Comparison of ENCODE assay signal across 27 mouse cellular contexts in the genomic region with DNA sequence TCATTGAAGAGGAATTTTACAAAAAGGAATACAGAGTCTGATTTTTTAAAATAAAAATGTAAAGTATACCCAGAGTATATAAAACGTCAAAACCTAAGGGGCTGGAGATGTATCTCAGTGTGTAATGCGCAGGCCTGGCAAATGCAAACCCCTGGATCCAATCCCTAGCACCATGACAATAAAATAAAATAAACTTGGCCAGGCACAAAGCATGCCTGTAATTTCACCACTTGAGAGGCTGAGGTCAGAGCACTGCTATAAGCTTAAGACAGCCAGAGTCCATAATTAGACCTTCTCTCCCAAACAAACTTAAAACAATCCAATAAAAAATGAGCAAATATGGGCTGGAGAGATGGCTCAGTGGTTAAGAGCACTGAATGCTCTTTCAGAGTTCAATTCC. TPM values are rescaled to one million over a fixed set of nuclear protein-coding genes. Genes with fewer than 3 reads are reported as not detected.
DNase-seq lines count a peak whose midpoint lies in the region; ATAC-seq and TF ChIP-seq lines count a peak whose summit lies in the region.
"Had no signal": no experiment of that assay in that cellular context is flagged by ENCODE, and none has a peak within 500 bp of the region (broad histone marks: within the 10 kb centered on the region; RNA-seq: fewer than 3 reads in every experiment).

No protein-coding gene starts in this region.

- H3K27ac ChIP-seq in lung, embryonic 16.5 days (ENCODE audit: low read length): no peak overlapping the region
- no peak overlapping the region for H3K27ac ChIP-seq in lung, postnatal 0 days (ENCODE audit: low read length)

- H3K9ac ChIP-seq in lung, embryonic 16.5 days (ENCODE audit: low read length): no peak overlapping the region
- no peak overlapping the region for H3K9ac ChIP-seq in lung, postnatal 0 days (replicated peaks; ENCODE audit: low read depth)

- DNase-seq in heart, adult 11 months: peak; percentile 36
- DNase-seq in heart, postnatal 36 days: no peak
- DNase-seq in lung, postnatal 10 days: no peak
- DNase-seq in lung, postnatal 0 days (ENCODE audit: low spot score): peak; percentile 38
- no peak for DNase-seq in lung, postnatal 4 days
- DNase-seq: adrenal gland, adult 2 months; adrenal gland, adult 8-10 months; adrenal gland, postnatal 10 days; adrenal gland, postnatal 14 days; adrenal gland, postnatal 25 days; adrenal gland, postnatal 36 days; B cell, adult 2 months; cerebellum, adult 11 months; cerebellum, adult 11-12 months; cerebellum, adult 18-20 months had no signal

- H3K4me1 ChIP-seq in lung, embryonic 16.5 days (replicated peaks; ENCODE audit: control insufficient read depth, insufficient read depth, low read length): no peaks in the 10 kb centered on the region
- H3K4me1 ChIP-seq in lung, postnatal 0 days (ENCODE audit: insufficient read depth, low read depth, low read length): no peaks in the 10 kb centered on the region

- 74% methylated on average over 2 of the region's 2 CpGs for WGBS in lung, embryonic 16.5 days
- 73% methylated on average over 2 of the region's 2 CpGs for WGBS in lung, postnatal 0 days

- intact Hi-C loops in heart, postnatal 36 days (cut with DNase I): no loop called here

- H3K9me3 ChIP-seq in lung, embryonic 16.5 days (ENCODE audit: control insufficient read depth, low read length): no peaks in the 10 kb centered on the region
- H3K9me3 ChIP-seq in lung, postnatal 0 days (ENCODE audit: low read length): no peaks in the 10 kb centered on the region
- H3K9me3 ChIP-seq: G1E had no signal

- ATAC-seq in lung, embryonic 16.5 days (ENCODE audit: low read depth): peak; percentile 71; the same call in 1 of the 2 replicates
- peak; percentile 66 for ATAC-seq in lung, postnatal 0 days
- ATAC-seq: activated CD4-positive, CD25-positive, alpha-beta regulatory T cell, adult 4 months; CD4-positive, CD25-positive, alpha-beta regulatory T cell, adult 4 months; Patski had no signal

- no peak overlapping the region for H3K4me2 ChIP-seq in lung, embryonic 16.5 days (ENCODE audit: low read depth, low read length)
- no peak overlapping the region for H3K4me2 ChIP-seq in lung, postnatal 0 days (replicated peaks; ENCODE audit: low read depth, low read length)

- no peak for TF ChIP-seq EP300 in lung, postnatal 0 days (IDR thresholded peaks at IDR 0.05)

- peaks cover 5% of the 10 kb centered on the region; the same call in 1 of the 2 replicates for H3K36me3 ChIP-seq in lung, embryonic 16.5 days (ENCODE audit: control insufficient read depth, insufficient read depth, low read length)
- no peaks in the 10 kb centered on the region; the same call in 1 of the 2 replicates for H3K36me3 ChIP-seq in lung, postnatal 0 days (ENCODE audit: insufficient read depth, low read length)

- no peak overlapping the region for H3K4me3 ChIP-seq in lung, embryonic 16.5 days (ENCODE audit: low read length)
- H3K4me3 ChIP-seq in lung, postnatal 0 days (ENCODE audit: low read depth, low read length): no peak overlapping the region

- no peaks in the 10 kb centered on the region for H3K27me3 ChIP-seq in lung, embryonic 16.5 days (ENCODE audit: control insufficient read depth, insufficient read depth, low read depth, low read length)
- H3K27me3 ChIP-seq in lung, postnatal 0 days (replicated peaks; ENCODE audit: insufficient read depth, low read length): no peaks in the 10 kb centered on the region
- H3K27me3 ChIP-seq: CH12.LX, Patski had no signal

- no peak for TF ChIP-seq CTCF in lung, postnatal 0 days (IDR thresholded peaks at IDR 0.05)

RNA-seq across cellular contexts. Expression of gene Wdr60, which starts 39.7 kb away (rescaled TPM):
- total RNA-seq in heart, postnatal 36 days (2021): 1 to 10 TPM; 2.2 to 2.7 TPM
- polyA plus RNA-seq in lung, embryonic 16.5 days (2015; fragmentation: Nextera tagmentation; extraction: Ambion mirVana): 18.7 and 19.7 TPM in 2 replicates
- 15.4 and 16.6 TPM in 2 replicates for polyA plus RNA-seq in lung, postnatal 0 days (2015; fragmentation: Nextera tagmentation; extraction: Ambion mirVana)

RNA-seq across cellular contexts. Expression of gene Gm11027, which starts 52.1 kb away (rescaled TPM):
- not detected for total RNA-seq in heart, postnatal 36 days (2021)
- not detected in 2 replicates for polyA plus RNA-seq in lung, embryonic 16.5 days (2015; fragmentation: Nextera tagmentation; extraction: Ambion mirVana)
- polyA plus RNA-seq in lung, postnatal 0 days (2015; fragmentation: Nextera tagmentation; extraction: Ambion mirVana): not detected in 2 replicates
- total RNA-seq: adrenal gland, adult 18-20 months; adrenal gland, adult 2 months; adrenal gland, adult 8-10 months; adrenal gland, postnatal 10 days; adrenal gland, postnatal 14 days; adrenal gland, postnatal 25 days; adrenal gland, postnatal 36 days; adrenal gland, postnatal 4 days; CH12.LX; ES-E14; G1E; MEL had no signal
- polyA plus RNA-seq: activated CD4-positive, CD25-positive, alpha-beta regulatory T cell, adult 4 months; adrenal gland, adult 2 months; brain, embryonic 14.5 days; C2C12; CD4-positive, CD25-positive, alpha-beta regulatory T cell, adult 4 months; G1E; Patski had no signal

RNA-seq across cellular contexts. Expression of gene Esyt2, which starts 57.9 kb away (rescaled TPM):
- total RNA-seq in heart, postnatal 36 days (2021): 10 to 100 TPM; 27.7 to 29.9 TPM
- polyA plus RNA-seq in lung, embryonic 16.5 days (2015; fragmentation: Nextera tagmentation; extraction: Ambion mirVana): 18.6 and 20.3 TPM in 2 replicates
- polyA plus RNA-seq in lung, postnatal 0 days (2015; fragmentation: Nextera tagmentation; extraction: Ambion mirVana): 16.7 and 17.2 TPM in 2 replicates

Comparison
In these comparisons a context has a peak if more than half of its experiments do, and no peak if none do; other contexts are left out.
1. DNase-seq: peak in heart, adult 11 months (single experiment) and lung, postnatal 0 days (single experiment); none in heart, postnatal 36 days (0 of 2), lung, postnatal 10 days (single experiment) and lung, postnatal 4 days (0 of 2).